Mouse (Mus musculus) hindbrain, embryonic 16.5 days (tissue): ENCODE data around the gene Pkn3. TPM values are rescaled to one million over a fixed set of nuclear protein-coding genes. Genes with fewer than 3 reads are reported as not detected.
"Not testable (repeated sequence)": the region's sequence is repeated elsewhere in the genome, so short reads cannot be mapped to it uniquely, and the experiment has no call there.

Experiments
- ATAC-seq: fragments of 200-750 bp; cut with Nextera tagmentation; 2 replicates; pipeline ENCODE4 v1.8.0; 2017; ENCODE audit warnings: moderate TSS enrichment, moderate library complexity
- H3K27ac ChIP-seq: fragments of 300-500 bp; sonication (generic); 2 replicates; pipeline ENCODE4 v1.5.1; 2014; ENCODE audit warnings: low read depth, mild to moderate bottlenecking, control low read depth, low read length, moderate library complexity
- H3K27me3 ChIP-seq: fragments of 300-500 bp; sonication (generic); replicated peaks from 2 replicates; pipeline ENCODE4 v1.6.1; 2014; ENCODE audit warnings: low read length; ENCODE audit not compliant: control insufficient read depth, insufficient read depth
- H3K36me3 ChIP-seq: fragments of 300-500 bp; sonication (generic); 2 replicates; pipeline ENCODE4 v1.6.1; 2014; ENCODE audit warnings: mild to moderate bottlenecking, low read length, moderate library complexity, mixed read lengths; ENCODE audit not compliant: control insufficient read depth, insufficient read depth
- H3K4me1 ChIP-seq: fragments of 300-500 bp; sonication (generic); 2 replicates; pipeline ENCODE4 v1.6.1; 2014; ENCODE audit warnings: low read depth, low read length; ENCODE audit not compliant: control insufficient read depth, insufficient read depth
- H3K4me2 ChIP-seq: fragments of 300-500 bp; sonication (generic); 2 replicates; pipeline ENCODE4 v1.6.1; 2014; ENCODE audit warnings: mild to moderate bottlenecking, low read length, control low read depth, moderate library complexity
- H3K4me3 ChIP-seq: fragments of 300-500 bp; sonication (generic); 2 replicates; pipeline ENCODE4 v1.5.1; 2014; ENCODE audit warnings: mild to moderate bottlenecking, low read length, control low read depth, moderate library complexity
- H3K9ac ChIP-seq: fragments of 300-500 bp; sonication (generic); 2 replicates; pipeline ENCODE4 v1.6.1; 2014; ENCODE audit warnings: low read depth, mild to moderate bottlenecking, control low read depth, low read length, moderate library complexity
- H3K9me3 ChIP-seq: fragments of 300-500 bp; sonication (generic); 2 replicates; pipeline ENCODE4 v1.6.1; 2014; ENCODE audit warnings: mild to moderate bottlenecking, low read length, moderate library complexity; ENCODE audit not compliant: control insufficient read depth
- WGBS: fragments of 180-500 bp; shearing (Covaris S2); extraction: QIAGEN DNeasy Blood & Tissue Kit; methylation state at CpG from one replicate; pipeline ENCODE4 v1.1.7; 2014; 5-methylcytosine and 5-hydroxymethylcytosine counted together
- polyA plus RNA-seq: library from polyadenylated mRNA; unstranded; fragments of >200 nt; fragmentation: Nextera tagmentation; extraction: Ambion mirVana; gene quantifications from 2 replicates; pipeline ENCODE4 v1.2.1, GENCODE M21; 2015

Gene Pkn3
- polyA plus RNA-seq, 1 experiment from 2014 or later = 1.6 TPM

DNA sequence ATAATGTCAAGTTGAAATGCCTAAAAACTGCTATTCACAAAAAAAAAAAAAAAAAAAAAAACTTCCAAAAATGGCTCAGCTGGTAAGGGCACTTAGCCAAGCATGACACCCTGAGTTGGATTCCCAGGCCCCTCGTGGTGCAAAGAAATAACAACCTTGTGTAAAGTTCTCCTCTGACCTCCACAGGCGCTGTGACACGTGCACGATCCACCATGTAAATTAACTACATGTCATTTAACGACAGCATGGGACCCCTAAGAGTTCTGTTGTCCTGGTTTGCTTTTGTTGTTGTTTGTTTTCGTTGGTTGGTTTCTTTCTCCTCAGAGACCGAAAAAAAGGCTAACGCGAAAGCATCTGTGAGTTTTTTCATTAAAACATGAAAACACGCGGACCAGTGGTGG lies 29.4 kb upstream of the Pkn3 start:
- Histone ChIP-seq H3K4me1 (peaks cover 8% of the 10 kb centered on the region; the same call in 1 of the 2 replicates), H3K4me3 (peak overlapping the region; percentile 66), H3K4me2 (peak overlapping the region; percentile 65), H3K27me3 (no peaks in the 10 kb centered on the region), H3K9me3 (no peaks in the 10 kb centered on the region), H3K27ac (peak overlapping the region; percentile 97), H3K36me3 (no peaks in the 10 kb centered on the region), H3K9ac (peak overlapping the region; percentile 73)
- 52% methylated on average over 11 of the region's 11 CpGs for WGBS
- ATAC-seq = no peak

DNA sequence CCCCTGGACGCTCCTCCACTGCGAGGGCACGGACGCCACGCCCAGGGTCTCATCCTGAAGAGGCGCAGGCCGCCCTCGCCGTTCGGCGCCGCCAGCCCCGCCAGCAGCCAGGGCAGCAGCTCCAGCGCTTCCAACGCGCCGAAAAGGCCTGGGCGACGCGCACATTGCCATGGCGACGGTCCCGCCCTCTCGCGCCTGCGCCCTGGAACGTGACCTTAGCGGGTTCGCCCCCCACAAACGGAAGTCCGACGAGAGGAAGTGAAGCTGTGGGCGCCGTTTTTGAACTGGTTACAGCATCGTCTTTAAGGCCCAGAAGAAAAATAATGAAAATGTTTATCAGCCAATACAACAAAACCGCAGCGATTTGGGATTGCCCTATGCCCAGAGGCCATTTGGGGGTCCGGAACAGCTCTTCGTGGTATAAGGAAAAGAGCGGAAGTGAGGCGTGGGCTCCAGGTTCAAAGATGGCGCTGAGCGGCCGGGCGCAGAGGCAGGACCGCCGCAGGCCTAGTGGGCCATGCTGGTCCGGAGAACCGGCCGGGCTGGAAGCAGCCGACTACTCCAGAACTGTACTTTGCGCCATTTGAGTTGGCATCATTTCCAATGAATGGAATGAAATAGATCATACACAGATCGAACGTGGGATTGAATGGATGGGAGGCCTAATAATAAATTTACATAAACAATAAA lies 28.6 kb upstream of the Pkn3 start, which contains the start of gene Wdr34:
Gene Wdr34, minus strand, starts transcription at position 183 of the 690 bp plus-strand sequence.
- peak within 1 kb of the TSS; percentile 65 for H3K4me2 ChIP-seq
- peak; percentile 95 for ATAC-seq
- WGBS = under 1% methylated on average over 54 of the region's 54 CpGs

DNA sequence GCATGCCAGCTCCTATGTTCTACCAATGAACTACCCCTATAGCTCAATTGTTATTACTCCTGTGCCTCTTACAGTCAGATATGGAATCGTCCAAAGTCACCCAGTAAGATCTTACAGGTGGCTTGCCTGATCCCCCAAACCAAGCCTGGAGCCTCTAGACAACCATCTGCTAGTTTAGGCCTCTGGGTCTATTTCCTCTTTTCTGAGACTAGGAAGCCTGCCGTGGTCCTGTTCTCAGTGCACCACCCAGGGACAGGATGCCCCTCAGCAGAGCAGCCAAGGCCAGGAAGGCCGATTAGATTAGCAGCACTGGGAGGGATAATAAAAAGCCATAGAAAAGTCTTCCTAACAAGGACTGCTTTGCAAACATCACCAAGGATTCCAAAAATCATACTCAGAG lies 27.7 kb upstream of the Pkn3 start:
- Histone ChIP-seq H3K4me1 (peaks cover 8% of the 10 kb centered on the region; the same call in 1 of the 2 replicates), H3K9me3 (no peaks in the 10 kb centered on the region), H3K36me3 (no peaks in the 10 kb centered on the region), H3K9ac (no peak overlapping the region), H3K4me3 (no peak overlapping the region), H3K27me3 (no peaks in the 10 kb centered on the region; the same call in 1 of the 2 replicates), H3K27ac (no peak overlapping the region), H3K4me2 (no peak overlapping the region)
- 90% methylated on average over 3 of the region's 3 CpGs for WGBS
- no peak for ATAC-seq

More for the DNA sequence above, 28.6 kb upstream of the Pkn3 start, which contains the start of gene Wdr34:
- Histone ChIP-seq H3K27ac (peak within 1 kb of the TSS; percentile 97), H3K27me3 (no peaks in the 10 kb centered on the region; the same call in 1 of the 2 replicates), H3K4me1 (peaks cover 8% of the 10 kb centered on the region; the same call in 1 of the 2 replicates), H3K9me3 (no peaks in the 10 kb centered on the region), H3K4me3 (peak within 1 kb of the TSS; percentile 66), H3K36me3 (no peaks in the 10 kb centered on the region), H3K9ac (peak within 1 kb of the TSS; percentile 73)

DNA sequence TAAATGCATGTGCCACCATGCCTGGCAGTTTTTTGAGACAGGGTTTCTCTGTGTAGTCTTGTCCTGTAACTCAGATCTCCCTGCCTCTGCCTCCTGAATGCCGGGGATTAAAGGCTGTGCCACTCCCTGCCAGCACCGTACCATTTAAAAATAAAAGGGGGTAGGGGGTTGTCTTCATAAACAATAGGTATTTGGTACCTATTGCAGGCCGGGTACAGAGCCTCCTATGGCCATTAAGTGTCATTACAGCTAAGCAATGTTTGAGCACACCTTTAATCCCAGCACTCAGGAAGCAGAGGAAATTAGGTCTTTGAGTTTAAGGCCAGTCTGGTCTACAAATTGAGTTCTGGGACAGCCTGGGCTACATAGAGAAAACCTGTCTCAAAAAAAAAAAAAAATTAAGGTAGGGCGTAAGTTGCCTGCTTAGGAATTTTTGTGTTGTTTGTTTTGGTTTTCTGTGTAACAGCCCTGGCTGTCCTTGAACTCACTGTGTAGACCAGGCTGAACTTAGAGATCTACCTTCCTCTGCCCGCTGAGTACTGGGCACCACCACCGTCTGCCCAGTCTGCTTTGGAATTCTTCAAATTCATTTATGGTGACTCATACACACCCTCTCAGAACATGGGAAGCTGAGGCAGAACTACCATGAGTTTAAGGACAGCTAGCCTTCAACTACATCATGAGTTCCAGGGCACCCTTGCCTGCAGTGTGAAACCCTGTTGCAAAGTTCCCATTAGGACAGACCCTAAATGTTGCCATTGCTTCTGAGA lies 25.3 kb upstream of the Pkn3 start:
- Histone ChIP-seq H3K9ac (no peak overlapping the region), H3K4me2 (no peak overlapping the region), H3K27me3 (no peaks in the 10 kb centered on the region; the same call in 1 of the 2 replicates), H3K4me3 (no peak overlapping the region), H3K36me3 (no peaks in the 10 kb centered on the region), H3K9me3 (no peaks in the 10 kb centered on the region), H3K4me1 (peaks cover 8% of the 10 kb centered on the region; the same call in 1 of the 2 replicates), H3K27ac (no peak overlapping the region)
- ATAC-seq = no peak
- 49% methylated on average over 6 of the region's 6 CpGs for WGBS

DNA sequence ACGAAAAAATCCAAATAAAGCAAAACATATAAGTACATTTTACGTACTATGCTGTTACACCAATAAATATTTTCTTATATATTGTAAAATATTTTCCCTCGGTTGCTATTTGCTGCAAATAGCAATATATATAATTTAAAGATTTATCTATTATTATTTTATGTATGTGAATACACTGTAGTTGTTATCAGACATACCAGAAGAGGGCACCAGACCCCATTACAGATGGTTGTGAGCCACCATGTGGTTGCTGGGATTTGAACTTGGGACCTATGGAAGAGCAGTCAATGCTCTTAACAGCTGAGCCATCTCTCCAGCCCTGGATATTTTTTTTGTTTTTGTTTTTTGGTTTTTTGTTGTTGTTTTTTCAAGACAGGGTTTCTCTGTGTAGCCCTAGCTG lies 22.2 kb upstream of the Pkn3 start:
- H3K4me1 ChIP-seq, H3K27me3 ChIP-seq, H3K4me3 ChIP-seq, H3K27ac ChIP-seq, H3K9me3 ChIP-seq, ATAC-seq, H3K9ac ChIP-seq, H3K4me2 ChIP-seq, H3K36me3 ChIP-seq: not testable (repeated sequence)
- 94% methylated on average over 3 of the region's 3 CpGs for WGBS

DNA sequence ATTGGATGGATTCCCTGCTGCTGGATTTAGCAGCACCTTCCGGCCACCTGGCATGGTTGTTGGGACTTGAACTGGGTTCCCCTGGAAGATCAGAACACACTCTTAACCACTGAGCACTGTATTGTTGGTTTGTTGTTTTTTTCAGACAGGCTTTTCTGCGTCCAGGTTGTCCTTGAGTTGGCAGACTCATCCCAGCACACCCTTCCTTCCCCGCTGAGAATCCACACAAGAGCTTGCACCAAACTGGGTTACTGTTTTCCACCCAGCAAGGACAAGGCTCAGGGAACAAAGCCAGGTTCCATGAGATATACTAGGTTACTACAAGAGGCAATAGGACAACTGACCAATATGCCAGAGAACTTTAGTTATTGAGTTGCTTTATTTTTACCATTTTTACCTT lies 20.7 kb upstream of the Pkn3 start:
- H3K9me3 ChIP-seq = no peaks in the 10 kb centered on the region
- peaks cover 4% of the 10 kb centered on the region for H3K4me1 ChIP-seq
- no peaks in the 10 kb centered on the region for H3K36me3 ChIP-seq
- ATAC-seq = no peak
- no peak overlapping the region for H3K9ac ChIP-seq
- no peak overlapping the region for H3K27ac ChIP-seq
- H3K27me3 ChIP-seq = no peaks in the 10 kb centered on the region; the same call in 1 of the 2 replicates
- WGBS = 80% methylated on average over 3 of the region's 3 CpGs
- H3K4me3 ChIP-seq = no peak overlapping the region
- H3K4me2 ChIP-seq = no peak overlapping the region

DNA sequence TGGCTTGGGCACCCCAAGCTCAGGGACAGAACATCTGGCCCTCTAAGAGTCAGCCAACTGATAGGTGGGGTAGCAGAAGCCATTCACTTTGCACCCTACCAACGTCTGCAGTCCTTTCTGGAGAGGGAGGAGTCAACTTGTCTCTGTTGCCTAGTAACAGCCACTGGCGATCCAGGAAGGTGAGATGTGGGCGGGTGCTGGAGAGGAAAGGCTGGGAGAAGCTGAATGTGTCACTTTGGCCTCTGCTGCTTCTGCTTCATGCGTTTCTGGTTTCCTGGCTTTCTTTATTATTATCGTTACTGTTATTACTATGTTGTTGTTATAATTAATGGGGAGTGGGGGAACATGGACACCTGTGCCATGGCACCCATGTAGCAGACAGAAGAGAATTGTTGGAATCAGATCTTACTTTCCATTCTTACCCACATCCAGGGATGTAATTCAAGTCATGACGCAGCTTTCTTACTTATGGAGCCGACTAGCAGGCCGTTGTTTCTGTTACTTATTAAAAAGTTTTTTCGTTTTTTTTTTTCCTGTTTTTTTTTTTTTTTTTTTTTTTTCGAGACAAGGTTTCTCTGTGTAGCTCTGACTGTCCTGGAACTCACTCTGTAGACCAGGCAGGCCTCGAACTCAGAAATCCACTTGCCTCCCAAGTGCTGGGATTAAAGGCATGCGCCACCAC lies 20.1 kb upstream of the Pkn3 start, which contains the start of gene Set:
Gene Set, plus strand, starts transcription at position 156 of the 682 bp plus-strand sequence.
- Histone ChIP-seq H3K27me3 (no peaks in the 10 kb centered on the region; the same call in 1 of the 2 replicates), H3K9me3 (no peaks in the 10 kb centered on the region), H3K4me2 (no peak within 1 kb of the TSS), H3K27ac (no peak within 1 kb of the TSS), H3K36me3 (no peaks in the 10 kb centered on the region), H3K4me1 (peaks cover 5% of the 10 kb centered on the region), H3K4me3 (no peak within 1 kb of the TSS), H3K9ac (no peak within 1 kb of the TSS)
- 48% methylated on average over 12 of the region's 12 CpGs for WGBS
- ATAC-seq = no peak

DNA sequence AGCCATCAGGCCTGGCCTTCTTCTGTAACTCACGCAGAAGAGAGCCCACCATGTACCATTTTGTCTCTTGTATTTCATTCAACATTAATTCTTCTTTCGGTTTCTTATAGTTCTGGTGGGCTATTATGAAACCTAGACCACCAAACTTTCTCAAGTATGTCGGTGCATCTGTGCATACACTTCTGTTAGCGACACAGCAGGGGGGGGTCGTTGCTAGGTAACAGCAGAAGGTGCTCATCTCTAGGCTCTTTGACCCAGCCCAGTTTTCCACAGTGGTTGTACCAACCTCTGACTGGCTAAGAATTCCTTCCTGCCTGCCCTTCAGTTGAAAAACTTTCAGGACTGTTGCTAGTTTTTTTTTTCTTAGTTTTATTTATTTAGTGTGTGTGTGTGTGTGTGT lies 19.1 kb upstream of the Pkn3 start:
- H3K27me3 ChIP-seq = no peaks in the 10 kb centered on the region; the same call in 1 of the 2 replicates
- H3K4me2 ChIP-seq = no peak overlapping the region
- H3K4me1 ChIP-seq = peaks cover 15% of the 10 kb centered on the region
- H3K9ac ChIP-seq = no peak overlapping the region
- no peaks in the 10 kb centered on the region for H3K9me3 ChIP-seq
- WGBS = 28% methylated on average over 5 of the region's 5 CpGs
- H3K36me3 ChIP-seq = no peaks in the 10 kb centered on the region
- no peak overlapping the region for H3K4me3 ChIP-seq
- no peak overlapping the region for H3K27ac ChIP-seq
- ATAC-seq = no peak
